Mouse (Mus musculus): Measurements from ENCODE around the gene Prdm4.

DNA sequence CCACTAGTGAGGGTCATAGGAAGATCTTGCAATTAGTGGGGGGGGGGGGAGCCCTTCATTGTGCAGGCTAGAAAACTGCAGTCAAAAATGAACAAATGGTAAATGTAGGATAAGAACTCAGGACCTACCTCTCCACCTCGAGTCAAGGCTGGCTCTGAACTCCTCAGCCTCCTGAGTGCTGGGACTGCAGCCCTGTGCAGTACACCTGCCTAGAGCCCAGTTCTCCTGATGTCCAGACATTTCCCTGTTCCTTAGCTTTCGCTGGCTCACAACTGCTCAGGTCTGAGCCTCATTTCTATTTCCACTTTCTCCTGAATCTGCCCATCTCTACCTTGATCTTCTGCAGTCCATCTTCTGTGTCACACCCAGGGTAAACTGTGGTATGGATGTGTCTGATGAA, 49.5 kb upstream of the Prdm4 start:
- TF ChIP-seq GATA1 (IDR thresholded peaks at IDR 0.05; ENCODE audit: low read length) (no peak), TAL1 (IDR thresholded peaks at IDR 0.05; ENCODE audit: low read length) (no peak)
